Mouse (Mus musculus): ENCODE data around the gene Nectin2. TPM values are rescaled to one million over a fixed set of nuclear protein-coding genes. Genes with fewer than 3 reads are reported as not detected.

The Nectin2 gene
- polyA plus RNA-seq, 1 experiment from 2014 or later = 106 TPM

DNA sequence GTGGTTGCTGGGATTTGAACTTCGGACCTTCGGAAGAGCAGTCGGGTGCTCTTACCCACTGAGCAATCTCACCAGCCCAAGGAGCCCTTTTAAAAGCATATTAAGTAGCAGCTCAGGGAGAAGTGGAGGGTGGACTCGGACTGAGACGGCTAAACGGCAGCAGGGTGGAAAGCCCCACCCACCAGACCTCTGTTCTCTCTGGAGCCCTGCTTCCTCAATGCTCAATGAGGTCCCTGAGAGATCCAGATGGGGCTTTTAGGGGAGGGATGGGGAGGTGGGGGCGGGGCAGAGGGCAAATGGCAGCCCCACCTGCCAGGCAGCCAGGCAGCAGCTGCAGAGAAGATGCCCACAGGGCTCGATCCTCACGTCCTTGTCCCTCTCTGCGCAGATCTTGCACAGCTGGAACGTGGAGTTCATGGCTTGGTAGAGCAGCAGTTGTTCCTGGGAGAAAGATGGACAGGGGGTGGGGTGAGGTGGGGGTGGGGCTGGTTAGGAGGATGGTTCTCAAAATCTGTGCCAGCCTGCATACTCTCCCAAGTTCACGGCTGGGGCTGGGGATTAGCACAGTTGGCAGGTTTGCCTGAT is 35.7 kb upstream of the Nectin2 start:
- H3K4me1 ChIP-seq (ENCODE audit: control insufficient read depth, insufficient read depth, low read length) = 0 out of 2 replicates have a peak, but pooled peaks cover 2% of the 10 kb centered on the region
- no peaks in the 10 kb centered on the region for H3K9me3 ChIP-seq (ENCODE audit: control insufficient read depth, low read depth, low read length)
- H3K9ac ChIP-seq (replicated peaks; ENCODE audit: low read depth, low read length) = no peak overlapping the region
- no peak overlapping the region for H3K27ac ChIP-seq (ENCODE audit: low read length)
- no peak overlapping the region for H3K4me3 ChIP-seq (ENCODE audit: low read depth, low read length)
- H3K36me3 ChIP-seq (ENCODE audit: control insufficient read depth, insufficient read depth, low read length) = no peaks in the 10 kb centered on the region
- no peaks in the 10 kb centered on the region for H3K27me3 ChIP-seq (ENCODE audit: control insufficient read depth, insufficient read depth, low read length)
- 39% methylated on average over 12 of the region's 12 CpGs for WGBS
- H3K4me2 ChIP-seq (replicated peaks; ENCODE audit: low read depth, low read length) = no peak overlapping the region
- no peak for ATAC-seq (ENCODE audit: insufficient number of reproducible peaks, insufficient read depth, low FRiP score, low read depth)

- Histone ChIP-seq H3K27ac (ENCODE audit: low read length) (no peak overlapping the region), H3K9ac (replicated peaks; ENCODE audit: low read depth, low read length) (no peak overlapping the region), H3K9me3 (ENCODE audit: control insufficient read depth, low read depth, low read length) (no peaks in the 10 kb centered on the region), H3K27me3 (ENCODE audit: control insufficient read depth, insufficient read depth, low read length) (no peaks in the 10 kb centered on the region), H3K4me3 (ENCODE audit: low read depth, low read length) (no peak overlapping the region), H3K4me1 (ENCODE audit: control insufficient read depth, insufficient read depth, low read length) (0 out of 2 replicates have a peak, but pooled peaks cover 2% of the 10 kb centered on the region), H3K4me2 (replicated peaks; ENCODE audit: low read depth, low read length) (no peak overlapping the region), H3K36me3 (ENCODE audit: control insufficient read depth, insufficient read depth, low read length) (no peaks in the 10 kb centered on the region)
- ATAC-seq (ENCODE audit: insufficient number of reproducible peaks, insufficient read depth, low FRiP score, low read depth) = no peak
- WGBS = 28% methylated on average over 11 of the region's 11 CpGs
These were observed 34.7 kb upstream of the Nectin2 start for GRCm38 (mm10) chr7:19784764-19785535.

DNA sequence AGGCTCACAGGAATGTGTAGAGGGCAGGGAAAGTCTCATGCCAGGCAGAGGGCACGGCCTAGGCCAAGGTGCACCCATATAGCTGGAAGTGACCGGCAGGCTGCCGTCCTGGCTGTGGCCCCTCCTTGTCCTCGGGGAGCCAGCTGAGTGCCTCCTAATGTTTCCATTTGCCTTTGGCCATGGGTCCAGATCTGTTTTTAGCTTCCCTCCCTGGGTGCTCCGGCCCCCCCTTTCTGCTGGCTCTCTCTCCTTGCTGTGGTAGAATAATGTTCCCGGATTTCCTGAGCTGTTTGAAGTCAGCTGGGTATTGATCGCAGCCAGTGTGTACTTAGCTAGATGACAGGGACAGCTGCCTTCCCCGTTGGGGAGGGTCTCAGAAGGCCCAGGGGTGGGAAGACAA is 33.3 kb upstream of the Nectin2 start:
- Histone ChIP-seq H3K27me3 (ENCODE audit: control insufficient read depth, insufficient read depth, low read length) (no peaks in the 10 kb centered on the region), H3K4me1 (ENCODE audit: control insufficient read depth, insufficient read depth, low read length) (0 out of 2 replicates have a peak, but pooled peaks cover 2% of the 10 kb centered on the region), H3K4me3 (ENCODE audit: low read depth, low read length) (no peak overlapping the region), H3K9me3 (ENCODE audit: control insufficient read depth, low read depth, low read length) (no peaks in the 10 kb centered on the region), H3K27ac (ENCODE audit: low read length) (no peak overlapping the region), H3K36me3 (ENCODE audit: control insufficient read depth, insufficient read depth, low read length) (no peaks in the 10 kb centered on the region), H3K4me2 (replicated peaks; ENCODE audit: low read depth, low read length) (no peak overlapping the region), H3K9ac (replicated peaks; ENCODE audit: low read depth, low read length) (no peak overlapping the region)
- ATAC-seq (ENCODE audit: insufficient number of reproducible peaks, insufficient read depth, low FRiP score, low read depth) = no peak
- 65% methylated on average over 8 of the region's 8 CpGs for WGBS

- Histone ChIP-seq H3K27ac (ENCODE audit: low read length) (no peak overlapping the region), H3K4me3 (ENCODE audit: low read depth, low read length) (no peak overlapping the region), H3K36me3 (ENCODE audit: control insufficient read depth, insufficient read depth, low read length) (no peaks in the 10 kb centered on the region), H3K9me3 (ENCODE audit: control insufficient read depth, low read depth, low read length) (no peaks in the 10 kb centered on the region), H3K4me1 (ENCODE audit: control insufficient read depth, insufficient read depth, low read length) (0 out of 2 replicates have a peak, but pooled peaks cover 2% of the 10 kb centered on the region), H3K27me3 (ENCODE audit: control insufficient read depth, insufficient read depth, low read length) (no peaks in the 10 kb centered on the region), H3K9ac (replicated peaks; ENCODE audit: low read depth, low read length) (no peak overlapping the region), H3K4me2 (replicated peaks; ENCODE audit: low read depth, low read length) (no peak overlapping the region)
- no peak for ATAC-seq (ENCODE audit: insufficient number of reproducible peaks, insufficient read depth, low FRiP score, low read depth)
- WGBS = 96% methylated on average over 4 of the region's 4 CpGs
These were observed 32.4 kb upstream of the Nectin2 start for GRCm38 (mm10) chr7:19782645-19783044.

DNA sequence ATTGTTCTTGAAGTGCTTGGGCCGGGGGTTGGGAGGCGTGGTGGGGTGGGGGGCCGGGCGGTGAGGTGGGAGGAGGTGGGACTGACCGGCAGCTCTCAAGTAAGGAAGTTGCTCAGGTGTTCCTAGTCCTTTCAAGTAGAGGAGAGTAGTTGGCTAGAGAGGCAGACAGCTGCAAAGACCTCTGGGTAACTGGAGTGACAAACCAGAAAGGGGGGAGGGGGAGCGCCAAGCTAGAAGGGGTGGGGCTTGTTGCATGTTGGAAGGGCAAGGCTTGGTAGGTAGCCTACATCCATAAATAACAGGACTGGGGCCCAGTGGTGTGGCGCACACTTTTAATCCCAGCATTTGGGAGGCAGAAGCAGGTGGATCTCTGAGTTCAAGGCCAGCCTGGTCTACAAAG is 31.5 kb upstream of the Nectin2 start:
- Histone ChIP-seq H3K4me3 (ENCODE audit: low read depth, low read length) (no peak overlapping the region), H3K36me3 (ENCODE audit: control insufficient read depth, insufficient read depth, low read length) (no peaks in the 10 kb centered on the region), H3K9ac (replicated peaks; ENCODE audit: low read depth, low read length) (no peak overlapping the region), H3K4me2 (replicated peaks; ENCODE audit: low read depth, low read length) (no peak overlapping the region), H3K4me1 (ENCODE audit: control insufficient read depth, insufficient read depth, low read length) (0 out of 2 replicates have a peak, but pooled peaks cover 2% of the 10 kb centered on the region), H3K27ac (ENCODE audit: low read length) (no peak overlapping the region), H3K27me3 (ENCODE audit: control insufficient read depth, insufficient read depth, low read length) (no peaks in the 10 kb centered on the region), H3K9me3 (ENCODE audit: control insufficient read depth, low read depth, low read length) (no peaks in the 10 kb centered on the region)
- ATAC-seq (ENCODE audit: insufficient number of reproducible peaks, insufficient read depth, low FRiP score, low read depth) = no peak
- WGBS = 90% methylated on average over 7 of the region's 7 CpGs

- 83% methylated on average over 4 of the region's 4 CpGs for WGBS
- Histone ChIP-seq H3K9ac (replicated peaks; ENCODE audit: low read depth, low read length) (no peak overlapping the region), H3K4me1 (ENCODE audit: control insufficient read depth, insufficient read depth, low read length) (no peaks in the 10 kb centered on the region), H3K4me2 (replicated peaks; ENCODE audit: low read depth, low read length) (no peak overlapping the region), H3K36me3 (ENCODE audit: control insufficient read depth, insufficient read depth, low read length) (no peaks in the 10 kb centered on the region), H3K27me3 (ENCODE audit: control insufficient read depth, insufficient read depth, low read length) (no peaks in the 10 kb centered on the region), H3K4me3 (ENCODE audit: low read depth, low read length) (no peak overlapping the region), H3K27ac (ENCODE audit: low read length) (no peak overlapping the region), H3K9me3 (ENCODE audit: control insufficient read depth, low read depth, low read length) (no peaks in the 10 kb centered on the region)
- ATAC-seq (ENCODE audit: insufficient number of reproducible peaks, insufficient read depth, low FRiP score, low read depth) = no peak
These were observed 29.6 kb upstream of the Nectin2 start for GRCm38 (mm10) chr7:19779903-19780302.

DNA sequence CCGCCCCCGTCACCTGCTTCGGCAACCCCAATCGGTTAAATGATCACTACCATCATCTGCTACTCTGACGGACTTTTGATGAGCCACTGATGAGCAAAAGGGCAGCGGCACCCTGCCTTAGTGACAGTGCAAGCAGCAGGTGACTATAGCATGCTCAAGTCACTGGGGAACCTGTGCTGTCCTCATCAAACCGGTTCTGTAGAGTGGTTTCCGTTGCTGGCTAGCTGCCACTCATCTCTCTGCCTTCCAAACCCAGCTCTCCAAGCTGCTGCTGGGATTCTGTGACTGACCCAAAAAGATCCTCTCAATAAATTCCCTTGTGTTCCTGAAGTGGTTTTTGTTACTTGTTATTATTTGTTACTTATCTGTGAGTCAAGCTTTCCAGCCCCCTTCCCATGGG is 28.4 kb upstream of the Nectin2 start:
- Histone ChIP-seq H3K9me3 (ENCODE audit: control insufficient read depth, low read depth, low read length) (no peaks in the 10 kb centered on the region), H3K9ac (replicated peaks; ENCODE audit: low read depth, low read length) (no peak overlapping the region), H3K27ac (ENCODE audit: low read length) (no peak overlapping the region), H3K27me3 (ENCODE audit: control insufficient read depth, insufficient read depth, low read length) (no peaks in the 10 kb centered on the region), H3K4me3 (ENCODE audit: low read depth, low read length) (no peak overlapping the region), H3K4me2 (replicated peaks; ENCODE audit: low read depth, low read length) (no peak overlapping the region), H3K36me3 (ENCODE audit: control insufficient read depth, insufficient read depth, low read length) (no peaks in the 10 kb centered on the region), H3K4me1 (ENCODE audit: control insufficient read depth, insufficient read depth, low read length) (no peaks in the 10 kb centered on the region)
- ATAC-seq (ENCODE audit: insufficient number of reproducible peaks, insufficient read depth, low FRiP score, low read depth) = no peak
- WGBS = 78% methylated on average over 8 of the region's 8 CpGs

DNA sequence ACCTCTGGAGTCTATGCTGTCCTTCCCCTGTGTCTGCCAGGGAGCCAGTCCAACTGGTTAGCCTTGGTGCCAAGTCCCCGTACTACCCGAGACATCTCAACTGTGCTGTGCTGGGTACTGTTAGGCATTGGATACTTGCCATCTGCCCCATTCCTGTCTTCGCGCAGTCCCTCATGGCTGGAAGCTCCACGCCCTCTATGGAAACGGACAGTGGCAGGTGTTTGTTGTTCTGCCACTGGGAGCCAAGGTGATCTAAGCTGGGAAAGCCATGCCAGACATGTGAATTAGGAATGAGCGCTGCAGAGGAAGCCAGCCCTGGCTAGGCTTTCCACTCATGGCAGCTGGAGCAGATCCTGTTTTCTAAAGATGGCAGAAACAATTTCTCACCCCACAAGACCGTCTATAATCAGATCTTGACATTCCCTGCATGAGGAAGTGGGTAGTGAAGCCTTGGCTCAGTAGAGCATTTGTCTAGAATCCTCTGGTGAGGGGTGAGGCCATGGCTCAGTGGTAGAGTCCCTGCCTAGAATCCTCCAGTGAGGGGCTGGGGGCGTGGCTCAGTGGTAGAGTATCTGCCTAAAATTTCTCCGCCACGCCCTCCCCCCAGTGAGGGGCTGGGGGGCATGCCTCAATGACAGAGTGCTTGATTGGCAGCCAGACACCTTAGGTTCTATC is 26.9 kb upstream of the Nectin2 start:
- no peak overlapping the region for H3K4me2 ChIP-seq (replicated peaks; ENCODE audit: low read depth, low read length)
- 87% methylated on average over 11 of the region's 11 CpGs for WGBS
- no peak overlapping the region for H3K4me3 ChIP-seq (ENCODE audit: low read depth, low read length)
- H3K4me1 ChIP-seq (ENCODE audit: control insufficient read depth, insufficient read depth, low read length) = no peaks in the 10 kb centered on the region
- H3K27me3 ChIP-seq (ENCODE audit: control insufficient read depth, insufficient read depth, low read length) = no peaks in the 10 kb centered on the region
- no peak overlapping the region for H3K27ac ChIP-seq (ENCODE audit: low read length)
- no peaks in the 10 kb centered on the region for H3K9me3 ChIP-seq (ENCODE audit: control insufficient read depth, low read depth, low read length)
- no peaks in the 10 kb centered on the region for H3K36me3 ChIP-seq (ENCODE audit: control insufficient read depth, insufficient read depth, low read length)
- H3K9ac ChIP-seq (replicated peaks; ENCODE audit: low read depth, low read length) = no peak overlapping the region
- ATAC-seq (ENCODE audit: insufficient number of reproducible peaks, insufficient read depth, low FRiP score, low read depth) = no peak

Data from stomach, embryonic 14.5 days (tissue).